Comparison of ENCODE assay signal across 8 mouse cellular contexts in the genomic region with DNA sequence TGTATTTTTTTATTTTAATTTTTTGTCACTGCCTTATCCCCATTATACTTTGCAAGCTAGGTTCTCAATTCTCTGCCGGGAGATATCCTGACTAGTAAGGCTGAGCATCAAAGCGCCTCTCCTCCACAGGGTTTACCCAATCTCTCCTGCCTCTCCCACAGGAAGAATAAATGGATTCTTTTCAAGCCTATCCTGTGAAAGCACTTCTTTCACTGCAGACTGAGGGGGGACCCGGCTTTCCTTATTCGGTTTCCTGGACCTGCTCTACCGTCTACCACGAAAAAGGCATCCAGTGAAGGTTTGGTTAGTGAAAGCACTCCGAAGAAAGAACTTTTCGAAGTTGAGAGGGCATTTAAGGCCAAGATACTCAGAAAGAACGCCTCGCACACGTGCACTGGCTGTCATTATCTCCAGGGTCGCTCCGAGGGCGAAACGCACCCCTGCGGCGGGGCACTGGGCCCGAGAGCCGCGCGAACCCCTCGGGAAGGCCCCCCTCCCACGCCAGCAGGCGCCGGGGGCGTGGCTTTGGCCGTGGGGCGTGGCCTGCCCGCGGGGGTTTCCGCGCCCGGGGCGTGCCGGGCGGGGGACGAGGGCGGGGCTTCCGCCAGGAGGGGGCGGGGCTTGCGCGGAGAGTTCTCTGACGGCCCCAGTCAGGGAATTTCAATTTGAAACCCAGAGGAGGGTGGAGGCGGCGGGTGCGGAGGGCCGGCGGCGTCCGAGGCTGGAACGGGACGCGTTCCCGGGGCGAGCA. TPM values are rescaled to one million over a fixed set of nuclear protein-coding genes. Genes with fewer than 3 reads are reported as not detected.
DNase-seq lines count a peak whose midpoint lies in the region; ATAC-seq and TF ChIP-seq lines count a peak whose summit lies in the region.

A gene (plus strand): TSS at position 591 of the 751 bp plus-strand sequence.

- H3ac ChIP-seq in myocyte (ENCODE audit: control insufficient read depth, insufficient read length): peak within 1 kb of the TSS; percentile 69

- no peaks in the 10 kb centered on the region for H3K36me3 ChIP-seq in heart, embryonic 13.5 days
- no peaks in the 10 kb centered on the region for H3K36me3 ChIP-seq in liver, embryonic 11.5 days (ENCODE audit: control insufficient read depth, insufficient read depth, low read length)
- no peaks in the 10 kb centered on the region for H3K36me3 ChIP-seq in myocyte (ENCODE audit: control insufficient read depth, insufficient read depth)

- H3K27me3 ChIP-seq in heart, embryonic 13.5 days (replicated peaks): no peaks in the 10 kb centered on the region
- no peaks in the 10 kb centered on the region for H3K27me3 ChIP-seq in liver, embryonic 11.5 days (replicated peaks; ENCODE audit: control insufficient read depth, insufficient read depth, low read length)
- H3K27me3 ChIP-seq in myocyte (ENCODE audit: control insufficient read depth, insufficient read depth, insufficient read length): no peaks in the 10 kb centered on the region

- peak within 1 kb of the TSS; percentile 98 for H3K9ac ChIP-seq in heart, embryonic 13.5 days
- peak within 1 kb of the TSS; percentile 83 for H3K9ac ChIP-seq in liver, embryonic 11.5 days (ENCODE audit: low read depth, low read length)

- H3K79me2 ChIP-seq in myocyte (ENCODE audit: control insufficient read depth, insufficient read depth): peaks cover 43% of the 10 kb centered on the region

- under 1% methylated on average over 53 of the region's 55 CpGs for WGBS in heart, embryonic 13.5 days
- WGBS in liver, embryonic 11.5 days: under 1% methylated on average over 47 of the region's 55 CpGs

- peak; percentile 75 for ATAC-seq in CD4-positive, CD25-positive, alpha-beta regulatory T cell, adult 4 months
- ATAC-seq in heart, embryonic 13.5 days (ENCODE audit: extremely low read depth, insufficient number of reproducible peaks, low FRiP score, low TSS enrichment): peak; percentile 87
- ATAC-seq in liver, embryonic 11.5 days (replicated peaks; ENCODE audit: low FRiP score): peak; percentile 95

- TF ChIP-seq POLR2A in myocyte (IDR thresholded peaks at IDR 0.05; ENCODE audit: insufficient read length, low read depth): peak; percentile 88

- H3K4me2 ChIP-seq in heart, embryonic 13.5 days: peak within 1 kb of the TSS; percentile 80
- peak within 1 kb of the TSS; percentile 76 for H3K4me2 ChIP-seq in liver, embryonic 11.5 days
- H3K4me2 ChIP-seq in myocyte (ENCODE audit: low read depth): peak within 1 kb of the TSS; percentile 97

- no peaks in the 10 kb centered on the region for H3K9me3 ChIP-seq in heart, embryonic 13.5 days
- no peaks in the 10 kb centered on the region for H3K9me3 ChIP-seq in liver, embryonic 11.5 days (ENCODE audit: control insufficient read depth, low read length)

- peak within 1 kb of the TSS; percentile 91 for H3K27ac ChIP-seq in heart, embryonic 13.5 days (replicated peaks)
- peak within 1 kb of the TSS; percentile 68 for H3K27ac ChIP-seq in liver, embryonic 11.5 days (ENCODE audit: low read depth, low read length)

- H3K4me3 ChIP-seq in heart, embryonic 13.5 days: peak within 1 kb of the TSS; percentile 90
- H3K4me3 ChIP-seq in liver, embryonic 11.5 days (ENCODE audit: low read depth, low read length): peak within 1 kb of the TSS; percentile 95
- H3K4me3 ChIP-seq in myocyte: peak within 1 kb of the TSS; percentile 78

- peak; percentile 61 for DNase-seq in c-Kit-negative CD71-positive TER-119-positive erythroid progenitor cells, embryonic 14.5 days (ENCODE audit: low read depth, low spot score)
- peak; percentile 64 for DNase-seq in fibroblast of lung, adult 2 months (ENCODE audit: low read depth)
- peak; percentile 97 for DNase-seq in kidney, postnatal 10 days
- peak; percentile 94 for DNase-seq in liver, embryonic 11.5 days (ENCODE audit: low spot score)
- DNase-seq in spleen, postnatal 4 days (ENCODE audit: low spot score in 2 of 2): peak; percentile 89 to 97

- peaks cover 36% of the 10 kb centered on the region for H3K4me1 ChIP-seq in heart, embryonic 13.5 days
- H3K4me1 ChIP-seq in liver, embryonic 11.5 days (replicated peaks; ENCODE audit: control insufficient read depth, insufficient read depth, low read length): no peaks in the 10 kb centered on the region; the same call in none of the 2 replicates

TF ChIP-seq in myocyte, 11 proteins besides CTCF, POLR2A, EP300 and RAD21:
- TF ChIP-seq SRF (IDR thresholded peaks at IDR 0.05; ENCODE audit: control insufficient read depth, insufficient read length, low read depth) (no peak), MYOD1 (IDR thresholded peaks at IDR 0.05; ENCODE audit: control insufficient read depth in 1 of 3, insufficient read length in 2 of 3, low read depth in 2 of 3) (peak in 1 of 3 experiments; percentile 6), USF1 (IDR thresholded peaks at IDR 0.05; ENCODE audit: low read depth) (no peak), MAX (IDR thresholded peaks at IDR 0.05; ENCODE audit: low read depth) (peak; percentile 14), TCF12 (IDR thresholded peaks at IDR 0.05; ENCODE audit: insufficient read depth, poor library complexity, severe bottlenecking) (no peak), POLR2AphosphoS2 (IDR thresholded peaks at IDR 0.05; ENCODE audit: insufficient read length, low read depth) (peak; percentile 90), E2F4 (IDR thresholded peaks at IDR 0.05; ENCODE audit: insufficient read depth) (peak; percentile 62), REST (IDR thresholded peaks at IDR 0.05; ENCODE audit: insufficient read depth, insufficient read length) (no peak), MYOG (IDR thresholded peaks at IDR 0.05; ENCODE audit: control insufficient read depth in 1 of 3, insufficient read depth in 1 of 3, insufficient read length in 2 of 3, low read depth in 2 of 3) (peak in 2 of 3 experiments; percentile 12 to 44), TCF3 (IDR thresholded peaks at IDR 0.05; ENCODE audit: insufficient read length, low read depth) (no peak), CEBPB (IDR thresholded peaks at IDR 0.05; ENCODE audit: insufficient read depth, poor library complexity, severe bottlenecking) (no peak)

RNA-seq across cellular contexts. Expression of the gene that starts here (rescaled TPM):
- 10 to 100 TPM; 19.1 to 20.1 TPM for polyA plus RNA-seq in CD4-positive, CD25-positive, alpha-beta regulatory T cell, adult 4 months (2017; shearing (Covaris generic))
- 42.9 and 45.8 TPM in 2 replicates for polyA plus RNA-seq in heart, embryonic 13.5 days (2015; fragmentation: Nextera tagmentation; extraction: Ambion mirVana)
- polyA plus RNA-seq in liver, embryonic 11.5 days (2014; fragmentation: Nextera tagmentation; extraction: Ambion mirVana): 29.6 and 31.1 TPM in 2 replicates
- polyA plus RNA-seq in myocyte (2012; fragmentation: generic; extraction: Trizol): 22.3 TPM

Comparison
In these comparisons a context has a peak if more than half of its experiments do, and no peak if none do; other contexts are left out.
1. Peak in every context shown above with its lines: DNase-seq, ATAC-seq, H3K4me3 ChIP-seq and H3K27ac ChIP-seq.